Mouse (Mus musculus) heart, postnatal 0 days (tissue): ENCODE measurements around the gene Ugt1a6a.
"Not testable (repeated sequence)": the region's sequence is repeated elsewhere in the genome, so short reads cannot be mapped to it uniquely, and the experiment has no call there.

Experiments
- CTCF ChIP-seq: IDR thresholded peaks from 2 replicates; pipeline ENCODE4 v1.5.1; 2016; ENCODE audit warnings: antibody characterized with exemption, control low read depth, low read depth
- EP300 ChIP-seq: IDR thresholded peaks from 2 replicates; pipeline ENCODE4 v1.6.1; 2016; ENCODE audit warnings: antibody characterized with exemption, low read depth

GRCm38 (mm10) chr1:88109027-88109557, 25.5 kb upstream of the Ugt1a6a start:
- TF ChIP-seq CTCF, EP300: not testable (repeated sequence)
